ENCODE assay signal across 17 mouse cellular contexts in genomic region chr10:117586859-117587258, GRCm38 (mm10). TPM values are rescaled to one million over a fixed set of nuclear protein-coding genes. Genes with fewer than 3 reads are reported as not detected.
DNase-seq lines count a peak whose midpoint lies in the region; ATAC-seq and TF ChIP-seq lines count a peak whose summit lies in the region.
"Had no signal": no experiment of that assay in that cellular context is flagged by ENCODE, and none has a peak within 500 bp of the region (broad histone marks: within the 10 kb centered on the region; RNA-seq: fewer than 3 reads in every experiment).

No protein-coding gene starts in this region.

- 0 out of 2 replicates have a peak, but pooled peaks cover 3% of the 10 kb centered on the region for H3K4me1 ChIP-seq in kidney, embryonic 14.5 days (ENCODE audit: control insufficient read depth, insufficient read depth, low read length)
- H3K4me1 ChIP-seq in limb, embryonic 14.5 days (ENCODE audit: control insufficient read depth, insufficient read depth, low read length) = peaks cover 16% of the 10 kb centered on the region
- H3K4me1 ChIP-seq: forebrain, embryonic 12.5 days; heart, embryonic 13.5 days; liver, embryonic 13.5 days had no signal

- H3K4me3 ChIP-seq in kidney, embryonic 14.5 days (ENCODE audit: low read length) = no peak overlapping the region
- no peak overlapping the region for H3K4me3 ChIP-seq in limb, embryonic 14.5 days (replicated peaks; ENCODE audit: low read length)
- H3K4me3 ChIP-seq: forebrain, embryonic 12.5 days; heart, embryonic 13.5 days; liver, embryonic 13.5 days; myocyte had no signal

- no peak overlapping the region for H3K9ac ChIP-seq in kidney, embryonic 14.5 days (ENCODE audit: low read depth, low read length)
- no peak overlapping the region for H3K9ac ChIP-seq in limb, embryonic 14.5 days (ENCODE audit: low read depth, low read length, severe bottlenecking)
- H3K9ac ChIP-seq: forebrain, embryonic 12.5 days; heart, embryonic 13.5 days; liver, embryonic 13.5 days had no signal

- H3K27ac ChIP-seq in kidney, embryonic 14.5 days (ENCODE audit: low read depth, low read length) = no peak overlapping the region
- H3K27ac ChIP-seq in limb, embryonic 14.5 days (replicated peaks; ENCODE audit: low read depth, low read length) = no peak overlapping the region; the same call in 1 of the 2 replicates
- H3K27ac ChIP-seq: forebrain, embryonic 12.5 days; heart, embryonic 13.5 days; liver, embryonic 13.5 days; macrophage had no signal

- H3K9me3 ChIP-seq in kidney, embryonic 14.5 days (ENCODE audit: control insufficient read depth, low read length) = no peaks in the 10 kb centered on the region
- H3K9me3 ChIP-seq in limb, embryonic 14.5 days (ENCODE audit: control insufficient read depth, low read length) = no peaks in the 10 kb centered on the region
- H3K9me3 ChIP-seq: forebrain, embryonic 12.5 days; liver, embryonic 13.5 days had no signal

- no peak overlapping the region for H3K4me2 ChIP-seq in kidney, embryonic 14.5 days (replicated peaks; ENCODE audit: low read depth, low read length)
- no peak overlapping the region for H3K4me2 ChIP-seq in limb, embryonic 14.5 days (replicated peaks; ENCODE audit: low read depth, low read length, severe bottlenecking)
- H3K4me2 ChIP-seq: forebrain, embryonic 12.5 days; heart, embryonic 13.5 days; liver, embryonic 13.5 days had no signal

- ATAC-seq in kidney, embryonic 14.5 days (ENCODE audit: low FRiP score, low TSS enrichment) = peak; percentile 44; the same call in 1 of the 2 replicates
- peak; percentile 63 for ATAC-seq in limb, embryonic 14.5 days (ENCODE audit: low FRiP score, low read depth)
- ATAC-seq: inflammation-experienced regulatory T-cells, adult 6 months had no signal

- no peaks in the 10 kb centered on the region for H3K27me3 ChIP-seq in kidney, embryonic 14.5 days (ENCODE audit: control insufficient read depth, insufficient read depth, low read length)
- H3K27me3 ChIP-seq in limb, embryonic 14.5 days (ENCODE audit: control insufficient read depth, insufficient read depth, low read length) = no peaks in the 10 kb centered on the region
- H3K27me3 ChIP-seq: forebrain, embryonic 12.5 days; heart, embryonic 13.5 days; liver, embryonic 13.5 days had no signal

- peak; percentile 15 to 22 for DNase-seq in left cerebral cortex, postnatal 14 days (ENCODE audit: low spot score in 2 of 2)
- DNase-seq in left cerebral cortex, adult 8-10 months (ENCODE audit: low spot score in 2 of 2) = no peak
- peak; percentile 43 for DNase-seq in forelimb bud, embryonic 11.5 days (ENCODE audit: low read depth, low spot score)
- peak; percentile 36 for DNase-seq in limb, embryonic 14.5 days (ENCODE audit: low spot score)
- DNase-seq in heart, postnatal 36 days = no peak
- DNase-seq in lung, postnatal 14 days = no peak
- DNase-seq: adrenal gland, postnatal 36 days; cerebellum, adult 11-12 months; gastrocnemius, postnatal 25 days; liver, embryonic 13.5 days; thymus, postnatal 36 days had no signal

- no peak for TF ChIP-seq POLR2A in limb, embryonic 14.5 days (IDR thresholded peaks at IDR 0.05; ENCODE audit: borderline replicate concordance, extremely low read depth, insufficient read depth, insufficient read length)

- no peaks in the 10 kb centered on the region for H3K36me3 ChIP-seq in kidney, embryonic 14.5 days (ENCODE audit: control insufficient read depth, insufficient read depth, low read length)
- H3K36me3 ChIP-seq in limb, embryonic 14.5 days (ENCODE audit: control insufficient read depth, insufficient read depth, low read length) = no peaks in the 10 kb centered on the region
- H3K36me3 ChIP-seq: forebrain, embryonic 12.5 days; heart, embryonic 13.5 days; liver, embryonic 13.5 days had no signal

- WGBS in kidney, embryonic 14.5 days = 33% methylated on average over 11 of the region's 11 CpGs
- 21% methylated on average over 11 of the region's 11 CpGs for WGBS in limb, embryonic 14.5 days

- intact Hi-C loops in left cerebral cortex, postnatal 14 days (cut with DNase I) = no loop called here
- intact Hi-C loops in heart, postnatal 36 days (cut with DNase I) = no loop called here

RNA-seq across cellular contexts. Expression of gene Cpm, which starts 42.4 kb away (rescaled TPM):
- total RNA-seq in left cerebral cortex, postnatal 14 days (2021) = 1 to 10 TPM; 3.2 to 3.6 TPM
- 1 to 10 TPM; 7.6 to 8.4 (median 8.1) TPM for total RNA-seq in left cerebral cortex, adult 8-10 months (2022)
- 21.8 and 28.9 TPM in 2 replicates for polyA plus RNA-seq in kidney, embryonic 14.5 days (2014; fragmentation: Nextera tagmentation; extraction: Ambion mirVana)
- 24.4 and 28.2 TPM in 2 replicates for polyA plus RNA-seq in limb, embryonic 14.5 days (2012; rRNA removed)
- polyA plus RNA-seq in limb, embryonic 14.5 days (2014; fragmentation: Nextera tagmentation; extraction: Ambion mirVana) = 41.6 and 44.5 TPM in 2 replicates
- total RNA-seq in heart, postnatal 36 days (2021) = 1 to 10 TPM; 3.7 to 3.9 TPM

Comparison
In these comparisons a context has a peak if more than half of its experiments do, and no peak if none do; other contexts are left out.
1. DNase-seq: peak in left cerebral cortex, postnatal 14 days (2 of 2), forelimb bud, embryonic 11.5 days (single experiment) and limb, embryonic 14.5 days (single experiment); none in left cerebral cortex, adult 8-10 months (0 of 2), heart, postnatal 36 days (0 of 2) and lung, postnatal 14 days (single experiment).